Mouse (Mus musculus): ENCODE results near the gene Aldh1l1. TPM values are rescaled to one million over a fixed set of nuclear protein-coding genes. Genes with fewer than 3 reads are reported as not detected.
A peak's percentile ranks its signal among the peaks of the same experiment; 100 is the strongest.

Gene Aldh1l1
- polyA plus RNA-seq, 1 experiment = 253 TPM

GRCm38 (mm10) chr6:90514883-90515405 lies 28.7 kb downstream of the Aldh1l1 start:
- peak; percentile 93 for DNase-seq
- no peak overlapping the region for H3K4me3 ChIP-seq (ENCODE audit: insufficient read depth, low read depth, low read length)
- H3K27ac ChIP-seq (ENCODE audit: insufficient read depth, low read depth, low read length) = no peak overlapping the region
- H3K4me1 ChIP-seq (ENCODE audit: control insufficient read depth, insufficient read depth, low read length) = peaks cover 11% of the 10 kb centered on the region; the same call in 1 of the 2 replicates
- 28% methylated on average over 4 of the region's 4 CpGs for WGBS
- peak; percentile 85 for TF ChIP-seq CTCF (conservative IDR thresholded peaks at IDR 0.05; ENCODE audit: insufficient read depth, insufficient read length, low read depth, low read length)
- TF ChIP-seq POLR2A (IDR thresholded peaks at IDR 0.05; ENCODE audit: low read depth, low read length) = no peak
- H3K36me3 ChIP-seq (ENCODE audit: control insufficient read depth, insufficient read depth, low read length) = no peaks in the 10 kb centered on the region
- no peaks in the 10 kb centered on the region for H3K27me3 ChIP-seq (replicated peaks; ENCODE audit: control insufficient read depth, insufficient read depth, low read length)

- no peak overlapping the region for H3K27ac ChIP-seq (ENCODE audit: insufficient read depth, low read depth, low read length)
- WGBS = 54% methylated on average over 3 of the region's 3 CpGs
- no peaks in the 10 kb centered on the region for H3K27me3 ChIP-seq (replicated peaks; ENCODE audit: control insufficient read depth, insufficient read depth, low read length)
- no peak overlapping the region for H3K4me3 ChIP-seq (ENCODE audit: insufficient read depth, low read depth, low read length)
- no peak for DNase-seq
- H3K4me1 ChIP-seq (ENCODE audit: control insufficient read depth, insufficient read depth, low read length) = peaks cover 7% of the 10 kb centered on the region; the same call in 1 of the 2 replicates
- H3K36me3 ChIP-seq (ENCODE audit: control insufficient read depth, insufficient read depth, low read length) = no peaks in the 10 kb centered on the region
- no peak for TF ChIP-seq POLR2A (IDR thresholded peaks at IDR 0.05; ENCODE audit: low read depth, low read length)
- no peak for TF ChIP-seq CTCF (conservative IDR thresholded peaks at IDR 0.05; ENCODE audit: insufficient read depth, insufficient read length, low read depth, low read length)
Measured at GRCm38 (mm10) chr6:90518892-90519291, 32.7 kb downstream of the Aldh1l1 start.

GRCm38 (mm10) chr6:90519375-90519774 lies 33.1 kb downstream of the Aldh1l1 start:
- Histone ChIP-seq H3K27ac (ENCODE audit: insufficient read depth, low read depth, low read length) (no peak overlapping the region), H3K4me3 (ENCODE audit: insufficient read depth, low read depth, low read length) (no peak overlapping the region), H3K27me3 (replicated peaks; ENCODE audit: control insufficient read depth, insufficient read depth, low read length) (no peaks in the 10 kb centered on the region), H3K36me3 (ENCODE audit: control insufficient read depth, insufficient read depth, low read length) (no peaks in the 10 kb centered on the region), H3K4me1 (ENCODE audit: control insufficient read depth, insufficient read depth, low read length) (peaks cover 5% of the 10 kb centered on the region; the same call in 1 of the 2 replicates)
- TF ChIP-seq CTCF (conservative IDR thresholded peaks at IDR 0.05; ENCODE audit: insufficient read depth, insufficient read length, low read depth, low read length) = no peak
- TF ChIP-seq POLR2A (IDR thresholded peaks at IDR 0.05; ENCODE audit: low read depth, low read length) = no peak
- DNase-seq = no peak
- WGBS = 51% methylated on average over 5 of the region's 5 CpGs

- 70% methylated on average over 3 of the region's 3 CpGs for WGBS
- Histone ChIP-seq H3K27me3 (replicated peaks; ENCODE audit: control insufficient read depth, insufficient read depth, low read length) (no peaks in the 10 kb centered on the region), H3K4me3 (ENCODE audit: insufficient read depth, low read depth, low read length) (no peak overlapping the region), H3K36me3 (ENCODE audit: control insufficient read depth, insufficient read depth, low read length) (no peaks in the 10 kb centered on the region), H3K27ac (ENCODE audit: insufficient read depth, low read depth, low read length) (no peak overlapping the region), H3K4me1 (ENCODE audit: control insufficient read depth, insufficient read depth, low read length) (no peaks in the 10 kb centered on the region; the same call in 1 of the 2 replicates)
- no peak for DNase-seq
- TF ChIP-seq POLR2A (IDR thresholded peaks at IDR 0.05; ENCODE audit: low read depth, low read length) (no peak), CTCF (conservative IDR thresholded peaks at IDR 0.05; ENCODE audit: insufficient read depth, insufficient read length, low read depth, low read length) (0 out of 2 replicates have a peak, but pooled peaks have one; percentile 22)
Measured at GRCm38 (mm10) chr6:90526406-90526805, 40.2 kb downstream of the Aldh1l1 start.

- 24% methylated on average over 2 of the region's 2 CpGs for WGBS
- Histone ChIP-seq H3K4me1 (ENCODE audit: control insufficient read depth, insufficient read depth, low read length) (no peaks in the 10 kb centered on the region; the same call in 1 of the 2 replicates), H3K27me3 (replicated peaks; ENCODE audit: control insufficient read depth, insufficient read depth, low read length) (no peaks in the 10 kb centered on the region)
Measured at GRCm38 (mm10) chr6:90529461-90530046, 43.3 kb downstream of the Aldh1l1 start.

GRCm38 (mm10) chr6:90532575-90533190 lies 46.5 kb downstream of the Aldh1l1 start:
- Histone ChIP-seq H3K36me3 (ENCODE audit: control insufficient read depth, insufficient read depth, low read length) (no peaks in the 10 kb centered on the region), H3K27me3 (replicated peaks; ENCODE audit: control insufficient read depth, insufficient read depth, low read length) (no peaks in the 10 kb centered on the region), H3K27ac (ENCODE audit: insufficient read depth, low read depth, low read length) (no peak overlapping the region), H3K4me3 (ENCODE audit: insufficient read depth, low read depth, low read length) (no peak overlapping the region), H3K4me1 (ENCODE audit: control insufficient read depth, insufficient read depth, low read length) (no peaks in the 10 kb centered on the region; the same call in 1 of the 2 replicates)
- no peak for DNase-seq
- no peak for TF ChIP-seq POLR2A (IDR thresholded peaks at IDR 0.05; ENCODE audit: low read depth, low read length)
- no peak for TF ChIP-seq CTCF (conservative IDR thresholded peaks at IDR 0.05; ENCODE audit: insufficient read depth, insufficient read length, low read depth, low read length)
- WGBS = 99% methylated on average over 6 of the region's 7 CpGs

More at GRCm38 (mm10) chr6:90529461-90530046, 43.3 kb downstream of the Aldh1l1 start:
- Histone ChIP-seq H3K4me3 (ENCODE audit: insufficient read depth, low read depth, low read length) (no peak overlapping the region), H3K36me3 (ENCODE audit: control insufficient read depth, insufficient read depth, low read length) (no peaks in the 10 kb centered on the region), H3K27ac (ENCODE audit: insufficient read depth, low read depth, low read length) (no peak overlapping the region)
- DNase-seq = peak; percentile 39
- TF ChIP-seq POLR2A (IDR thresholded peaks at IDR 0.05; ENCODE audit: low read depth, low read length) (no peak), CTCF (conservative IDR thresholded peaks at IDR 0.05; ENCODE audit: insufficient read depth, insufficient read length, low read depth, low read length) (no peak)

GRCm38 (mm10) chr6:90533505-90533904 lies 47.3 kb downstream of the Aldh1l1 start:
- peak; percentile 24; the same call in 1 of the 2 replicates for TF ChIP-seq CTCF (conservative IDR thresholded peaks at IDR 0.05; ENCODE audit: insufficient read depth, insufficient read length, low read depth, low read length)
- TF ChIP-seq POLR2A (IDR thresholded peaks at IDR 0.05; ENCODE audit: low read depth, low read length) = no peak
- Histone ChIP-seq H3K27ac (ENCODE audit: insufficient read depth, low read depth, low read length) (no peak overlapping the region), H3K4me3 (ENCODE audit: insufficient read depth, low read depth, low read length) (no peak overlapping the region), H3K36me3 (ENCODE audit: control insufficient read depth, insufficient read depth, low read length) (no peaks in the 10 kb centered on the region), H3K4me1 (ENCODE audit: control insufficient read depth, insufficient read depth, low read length) (no peaks in the 10 kb centered on the region; the same call in 1 of the 2 replicates), H3K27me3 (replicated peaks; ENCODE audit: control insufficient read depth, insufficient read depth, low read length) (no peaks in the 10 kb centered on the region)
- WGBS = 81% methylated on average over 3 of the region's 3 CpGs
- DNase-seq = no peak

Data from kidney, adult 2 months (tissue).